Mouse (Mus musculus) cerebellum, adult 2 months (tissue): ENCODE results near the gene 1700018B08Rik.

Experiments used
- CTCF ChIP-seq: fragments of 200-500 bp; IDR thresholded peaks from 2 replicates; pipeline ENCODE4 v1.5.1; 2011; ENCODE audit warnings: low read depth, mild to moderate bottlenecking, control low read depth, low read length, moderate library complexity, borderline replicate concordance; ENCODE audit not compliant: insufficient read depth
- POLR2A ChIP-seq: fragments of 200-500 bp; IDR thresholded peaks from 2 replicates; pipeline ENCODE4 v1.6.1; 2011; ENCODE audit warnings: low read length, control low read depth, borderline replicate concordance; ENCODE audit not compliant: insufficient read depth

- TF ChIP-seq POLR2A: no peak
- no peak for TF ChIP-seq CTCF
Observed at GRCm38 (mm10) chr8:121593293-121593692, 49.2 kb upstream of the 1700018B08Rik start.
